Mouse (Mus musculus): ENCODE results near the gene Sox5.

The Sox5 gene

DNA sequence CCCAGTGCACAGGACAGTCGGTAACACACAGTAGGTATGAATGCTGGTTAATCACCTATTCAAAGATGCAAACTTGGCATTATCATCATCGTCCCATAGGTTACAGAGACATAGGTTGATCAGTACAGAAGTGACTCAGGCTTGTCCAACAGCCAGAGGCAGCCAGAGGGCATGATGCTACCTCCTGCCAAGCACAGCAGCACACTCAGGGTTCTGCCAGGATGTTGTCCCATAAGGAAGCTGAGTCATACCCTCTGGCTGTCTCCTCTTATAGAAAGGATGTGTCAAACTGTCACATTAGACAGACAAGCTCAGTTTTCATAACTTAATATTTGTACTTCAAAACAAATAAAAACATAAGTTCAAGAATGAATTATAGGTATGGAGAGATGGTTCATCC lies 923.2 kb downstream of the Sox5 start:
- DNase-seq (ENCODE audit: low spot score in 2 of 2), result no peak

DNA sequence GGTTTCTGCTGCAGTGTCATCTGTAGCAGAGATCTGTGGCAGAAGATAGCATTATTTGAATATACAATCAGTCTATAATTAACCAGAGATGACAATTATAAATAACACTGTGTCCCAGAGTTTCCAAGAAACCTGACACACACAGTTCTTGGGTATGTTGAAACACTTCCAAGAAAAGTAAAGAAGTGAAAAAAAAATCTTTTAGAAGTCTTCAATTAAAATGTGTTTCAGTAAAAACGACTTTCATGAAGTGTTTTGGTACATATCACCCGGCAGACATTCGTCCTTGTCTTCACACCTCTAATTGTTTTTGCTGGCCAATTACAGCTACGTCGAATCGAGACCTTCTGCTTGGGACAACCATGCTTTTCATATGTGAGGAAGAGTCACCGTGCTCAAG lies 924.4 kb downstream of the Sox5 start:
- DNase-seq (ENCODE audit: low spot score in 2 of 2), result no peak

DNA sequence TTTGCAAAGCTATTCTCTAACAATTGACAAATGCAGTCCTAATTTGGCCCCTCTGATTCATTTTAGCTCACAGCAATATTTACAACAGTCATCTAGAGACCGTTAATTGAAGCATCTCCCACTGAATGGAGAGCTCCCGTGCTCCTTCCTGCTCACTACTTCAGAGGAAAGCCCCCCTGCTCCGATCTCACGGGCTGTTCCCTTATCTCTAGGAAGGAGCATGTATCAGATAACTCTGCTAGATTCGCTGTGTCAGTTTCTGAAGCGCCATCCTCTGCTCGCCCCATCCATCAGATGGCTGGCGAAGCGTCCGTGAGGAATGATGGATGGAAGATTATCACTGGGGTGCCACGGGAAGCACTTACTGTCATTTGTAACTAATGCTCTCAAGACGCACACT lies 926.4 kb downstream of the Sox5 start:
- DNase-seq (ENCODE audit: low spot score in 2 of 2), result no peak

DNA sequence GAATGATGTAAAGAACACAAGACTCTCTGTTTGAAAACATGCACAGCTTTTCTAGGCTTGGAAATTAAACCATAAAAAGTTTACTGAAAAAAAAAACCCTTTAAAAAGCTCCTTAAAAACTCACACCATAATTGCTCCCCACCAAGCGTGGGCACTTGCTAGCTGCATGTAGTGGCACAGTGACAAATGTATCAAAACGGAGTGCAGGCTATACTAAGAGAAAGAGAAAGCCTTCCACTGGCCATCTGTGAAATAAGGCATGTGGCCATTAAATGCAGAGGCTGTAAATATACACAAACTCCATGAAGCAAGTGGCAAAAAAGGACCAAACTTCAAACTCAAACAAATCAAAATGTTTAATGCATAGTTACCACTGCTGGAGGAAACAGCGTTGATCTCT lies 927.7 kb downstream of the Sox5 start:
- DNase-seq (ENCODE audit: low spot score in 2 of 2), result peak in 1 of 2 experiments; percentile 31

DNA sequence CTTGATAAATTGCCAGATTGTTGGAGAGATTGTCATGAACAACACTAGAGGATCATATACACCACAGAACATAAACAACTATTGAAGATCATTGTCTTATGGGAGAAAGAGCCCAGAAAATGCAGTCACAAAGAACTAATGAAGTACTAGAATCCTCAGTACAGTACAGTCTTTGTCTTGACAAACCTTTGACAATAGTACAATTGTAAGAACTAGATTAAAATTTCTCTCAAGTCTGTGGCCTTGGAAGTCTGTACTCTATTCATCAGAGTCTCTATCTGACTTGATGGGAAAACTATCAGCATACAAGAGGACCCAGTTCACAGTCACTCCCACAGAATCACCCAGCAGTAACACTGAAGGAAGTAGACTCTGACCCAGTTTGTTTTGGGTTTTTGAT lies 936.0 kb downstream of the Sox5 start:
- DNase-seq (ENCODE audit: low spot score in 2 of 2), result no peak

DNA sequence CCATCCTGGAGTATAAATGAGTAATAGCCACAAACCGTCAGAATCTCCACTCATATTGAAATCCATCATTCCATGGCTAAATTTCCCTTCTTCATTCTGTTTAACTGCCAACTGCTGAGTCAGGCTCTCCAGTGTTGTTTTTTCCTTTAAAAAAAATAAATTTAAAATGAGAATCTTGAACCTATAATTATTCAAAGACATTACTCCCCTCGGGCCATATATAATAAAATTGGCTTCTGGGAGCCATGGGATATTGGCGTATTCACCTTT lies 937.1 kb downstream of the Sox5 start:
- DNase-seq (ENCODE audit: low spot score in 2 of 2), result no peak

DNA sequence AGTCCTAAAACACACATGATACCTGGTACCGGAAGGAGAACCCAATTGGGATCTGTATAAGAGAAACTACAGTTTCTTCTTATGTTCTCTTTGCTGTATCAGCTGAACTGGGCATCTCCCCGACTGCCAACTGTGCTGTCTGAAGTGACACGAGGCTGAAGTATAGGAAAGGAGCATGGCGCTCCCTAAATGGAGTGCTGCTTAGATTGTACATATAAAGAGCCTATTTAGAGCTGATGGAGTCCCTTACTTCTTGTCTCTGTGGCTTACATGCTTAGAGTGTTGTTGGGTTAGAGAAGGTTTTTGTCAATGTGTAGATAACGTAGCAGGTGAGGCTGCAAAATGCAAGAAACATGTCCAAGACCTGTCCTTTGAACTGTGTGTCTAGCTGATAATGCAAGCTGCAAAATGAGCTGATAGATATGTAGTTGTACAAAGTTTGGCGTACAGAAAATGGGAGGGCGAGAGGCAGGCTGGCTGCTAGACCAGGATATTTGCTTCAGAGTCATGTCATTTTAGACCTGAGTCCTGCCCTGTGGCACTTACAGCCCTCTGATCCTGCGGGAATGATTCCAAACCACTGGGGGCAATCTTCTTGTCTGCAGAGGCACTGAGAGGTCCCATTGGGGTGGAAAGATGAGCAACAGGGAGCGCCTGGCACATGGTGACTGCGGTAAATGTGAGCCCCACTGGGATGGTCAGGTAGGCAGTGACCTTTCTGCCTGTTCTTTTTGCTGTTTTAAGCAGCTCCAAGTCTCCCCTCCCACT lies 937.7 kb downstream of the Sox5 start:
- DNase-seq (ENCODE audit: low spot score in 2 of 2), result no peak

DNA sequence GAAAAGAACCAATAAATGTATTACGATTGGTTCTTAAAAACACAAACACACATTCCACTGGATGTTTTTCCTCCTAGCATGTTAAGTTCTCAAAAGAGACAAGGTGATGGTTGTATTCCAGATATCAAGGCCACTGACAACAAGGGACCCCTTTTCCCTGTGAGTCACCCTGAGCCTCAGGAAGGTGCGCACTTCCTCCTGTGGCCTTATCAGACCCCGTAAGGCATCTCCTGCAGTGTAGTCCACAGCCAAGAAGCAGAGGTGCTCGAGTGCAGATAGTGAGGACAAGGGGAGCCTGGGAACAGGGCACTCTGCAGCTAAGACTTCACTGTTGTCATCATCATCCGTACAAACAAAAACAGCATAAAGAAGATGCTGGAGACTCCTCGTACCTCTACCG lies 939.8 kb downstream of the Sox5 start:
- no peak for DNase-seq (ENCODE audit: low spot score in 2 of 2)

DNA sequence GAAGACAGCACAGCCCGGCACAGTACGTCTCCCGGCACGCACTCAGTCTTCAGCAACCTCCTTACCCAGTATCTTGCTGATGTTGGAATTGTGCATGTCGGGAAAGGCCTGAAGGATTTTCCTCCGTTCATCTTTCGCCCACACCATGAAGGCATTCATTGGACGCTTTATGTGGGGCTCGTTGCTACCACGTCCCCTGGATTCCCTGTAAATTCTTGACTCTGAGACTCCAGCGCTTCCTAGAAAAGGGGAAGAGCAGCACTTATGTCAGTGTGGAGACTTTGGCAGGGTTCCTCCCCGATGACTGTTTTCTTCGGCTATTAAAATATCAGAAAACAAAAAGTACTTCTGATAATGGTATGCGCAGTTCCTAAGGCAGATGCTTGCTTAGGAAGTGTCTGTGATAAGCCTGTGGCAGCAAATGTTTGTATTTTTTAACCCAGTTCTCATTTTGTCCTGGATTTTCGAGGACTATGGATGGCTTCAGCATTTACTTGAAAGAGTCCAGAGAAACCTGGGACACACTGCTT lies 940.6 kb downstream of the Sox5 start:
- no peak for DNase-seq (ENCODE audit: low spot score in 2 of 2)

DNA sequence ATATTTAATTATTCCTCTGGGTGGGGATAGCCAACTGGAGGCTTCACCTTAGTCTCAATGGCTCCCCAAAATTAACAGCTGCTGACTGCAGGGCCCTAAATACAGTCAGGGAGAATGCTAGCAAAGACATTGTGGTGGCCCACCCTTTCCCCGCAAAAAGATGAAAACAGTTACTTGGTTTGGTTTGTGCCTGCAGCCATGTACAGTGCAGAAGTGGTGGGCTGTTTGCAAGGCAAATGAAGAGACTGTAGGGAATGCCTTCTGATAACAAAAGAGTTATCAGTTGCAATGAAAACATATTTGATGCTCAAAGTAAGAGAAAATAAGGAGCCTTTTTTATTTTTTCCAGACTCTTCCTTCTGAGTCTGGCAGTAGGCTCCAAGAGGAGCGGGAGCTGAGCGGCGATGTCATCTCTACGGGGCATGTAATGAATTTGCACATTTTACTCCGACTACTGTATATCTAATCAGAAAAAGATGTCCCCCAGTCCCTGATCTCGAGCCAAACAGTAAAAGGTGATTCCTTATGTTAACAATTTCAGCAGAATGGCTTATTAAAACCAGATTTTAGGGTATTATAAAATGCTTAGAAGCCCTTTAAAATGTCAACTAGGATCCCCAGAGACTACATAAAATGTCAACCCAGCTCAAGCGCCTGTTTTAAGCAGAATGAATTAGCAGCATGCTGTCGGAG lies 943.2 kb downstream of the Sox5 start:
- DNase-seq (ENCODE audit: low spot score in 2 of 2), result no peak

DNA sequence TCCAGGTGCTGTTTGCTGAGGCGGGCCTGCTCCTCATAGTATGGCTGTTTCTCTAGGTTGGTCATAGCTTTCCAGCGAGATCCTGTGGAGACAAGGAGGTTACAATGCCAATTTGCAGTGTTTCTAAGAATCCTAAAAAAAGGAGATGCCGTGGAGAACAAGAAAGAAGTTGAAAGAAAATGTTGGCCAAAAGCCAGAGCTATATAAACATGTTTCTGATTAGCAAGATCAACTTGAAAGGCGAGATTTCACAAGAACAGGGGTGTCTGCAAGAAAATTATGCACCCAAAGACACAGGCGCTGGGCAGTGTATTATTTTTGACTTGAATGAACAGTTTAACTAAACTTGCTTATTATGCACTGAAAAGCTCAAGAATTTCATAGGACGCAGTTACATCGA lies 946.4 kb downstream of the Sox5 start:
- DNase-seq (ENCODE audit: low spot score in 2 of 2), result no peak

DNA sequence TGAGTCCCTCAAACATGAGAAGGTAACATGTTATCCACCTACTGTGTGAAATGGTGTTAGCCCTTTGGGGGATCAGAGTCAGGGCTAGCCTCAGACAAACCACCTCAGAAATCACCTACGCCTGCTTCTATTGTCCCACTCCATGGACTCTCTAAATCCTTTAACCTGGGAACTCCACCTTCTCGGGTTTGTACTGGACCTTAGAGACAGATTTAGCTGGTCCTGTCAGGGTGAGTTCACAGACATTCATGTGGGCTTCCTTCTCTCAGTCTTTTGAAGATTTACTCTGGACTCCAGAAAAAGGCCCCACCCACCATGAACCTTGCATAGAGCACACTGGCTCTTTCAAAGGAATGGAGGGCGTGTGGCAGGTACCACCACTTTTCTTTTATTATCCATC lies 947.8 kb downstream of the Sox5 start:
- no peak for DNase-seq (ENCODE audit: low spot score in 2 of 2)

DNA sequence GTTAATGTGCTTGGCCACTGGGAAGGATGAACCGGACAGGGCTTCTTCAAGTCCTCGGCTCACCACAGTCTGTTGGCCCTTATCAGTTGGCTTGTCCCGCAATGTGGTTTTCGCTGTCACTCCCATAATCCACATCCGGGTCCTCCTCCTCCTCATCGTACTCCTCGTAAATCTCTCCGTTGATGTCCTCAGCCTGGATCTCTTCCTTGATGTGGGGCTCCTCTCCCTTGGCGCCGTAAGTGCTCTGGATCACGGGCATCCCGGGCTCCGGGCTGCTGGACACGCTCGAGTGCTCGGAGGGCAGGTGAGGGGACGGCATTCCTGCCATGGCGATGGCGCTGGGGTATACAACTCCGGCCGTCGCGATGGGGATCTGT lies 948.6 kb downstream of the Sox5 start:
- DNase-seq (ENCODE audit: low spot score in 2 of 2), result no peak

DNA sequence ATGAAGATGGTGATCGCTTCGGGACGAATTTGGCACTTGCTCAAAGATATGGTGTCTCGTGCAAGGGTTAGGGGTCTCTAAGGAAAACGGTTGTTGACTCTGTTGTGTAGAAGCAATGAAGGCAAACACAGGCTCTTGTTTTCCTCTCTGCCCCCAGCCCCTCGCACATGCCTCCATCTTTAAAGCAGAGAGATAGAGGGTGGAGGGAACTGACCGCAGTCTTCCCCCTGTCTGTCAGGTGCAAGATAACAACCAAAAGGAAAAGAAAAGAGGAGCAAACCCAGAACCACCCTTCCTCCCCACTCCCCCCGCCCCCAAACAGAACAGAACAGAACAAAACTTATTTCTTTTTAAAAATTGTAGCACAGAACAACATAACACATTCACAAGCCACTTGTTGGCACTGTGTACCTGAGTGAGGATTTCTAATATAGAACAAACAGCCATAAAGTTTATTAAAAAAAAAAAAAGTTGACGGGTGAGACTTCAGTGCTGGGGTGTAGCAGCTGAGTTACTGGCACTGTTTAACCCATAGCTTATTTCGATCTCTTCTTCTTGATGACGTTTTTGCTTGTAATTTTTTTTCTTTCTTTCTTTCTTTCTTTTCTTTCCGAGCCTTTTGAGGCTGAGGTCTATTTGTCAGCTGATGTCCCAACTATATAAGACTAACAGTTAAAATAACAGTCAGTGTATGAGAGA lies 949.1 kb downstream of the Sox5 start:
- DNase-seq (ENCODE audit: low spot score in 2 of 2), result no peak

DNA sequence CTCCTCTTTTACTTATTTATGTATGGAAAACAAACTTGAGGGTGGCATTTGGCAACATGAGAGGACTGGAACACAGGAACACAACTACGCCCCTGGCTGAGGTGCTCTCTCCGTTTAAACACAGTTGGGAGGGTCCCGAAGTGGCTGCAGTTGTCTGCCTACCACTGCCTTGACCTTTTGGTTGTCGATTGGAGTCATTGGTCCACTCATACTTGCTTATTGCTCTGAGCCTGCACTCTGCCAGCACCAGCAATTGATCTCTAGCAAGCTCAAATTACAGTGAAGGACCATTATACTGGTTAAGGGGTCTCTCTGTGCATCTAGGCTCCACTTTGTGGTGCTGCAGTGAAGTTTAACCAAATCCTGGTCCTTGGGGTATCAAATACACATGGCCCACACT lies 950.5 kb downstream of the Sox5 start:
- DNase-seq (ENCODE audit: low spot score in 2 of 2), result no peak

DNA sequence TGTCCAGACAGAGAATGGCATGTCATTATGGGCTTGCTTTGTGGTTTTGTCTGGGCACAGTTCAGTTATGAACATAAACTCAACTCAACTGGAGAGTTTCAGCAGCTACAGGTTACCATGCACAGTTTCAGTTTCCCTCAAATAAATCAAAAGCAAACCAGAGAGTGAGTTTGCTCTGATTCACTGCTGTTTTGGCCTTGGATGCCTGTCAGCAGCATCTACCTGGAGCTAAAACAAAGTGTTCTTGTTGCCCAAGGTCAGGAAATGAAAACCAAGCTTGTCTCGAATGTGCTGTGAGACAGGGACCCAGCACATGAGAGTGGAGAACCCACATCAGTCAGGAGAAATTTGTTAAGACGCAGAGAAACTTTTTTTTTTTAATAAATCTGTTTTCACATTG lies 951.6 kb downstream of the Sox5 start:
- DNase-seq (ENCODE audit: low spot score in 2 of 2), result no peak

DNA sequence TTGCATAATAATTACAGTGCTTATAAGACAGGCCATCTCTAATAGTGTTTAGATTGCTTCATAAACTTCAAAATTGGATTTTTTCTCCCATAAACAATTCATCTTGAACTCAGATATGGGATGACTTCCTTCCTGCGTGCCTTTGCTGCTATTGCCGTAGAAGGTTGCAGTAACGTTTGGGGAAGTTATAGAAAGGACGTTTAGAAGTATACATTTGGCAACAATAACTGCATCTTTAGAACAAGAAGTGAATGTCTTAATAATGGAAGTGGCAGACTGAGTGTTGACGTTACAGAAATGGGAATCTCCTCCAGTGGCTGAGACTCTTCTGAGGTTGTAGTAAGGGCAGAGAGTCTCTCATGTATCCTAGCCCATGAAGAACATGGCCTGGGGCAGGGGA lies 955.0 kb downstream of the Sox5 start:
- DNase-seq (ENCODE audit: low spot score in 2 of 2), result no peak

DNA sequence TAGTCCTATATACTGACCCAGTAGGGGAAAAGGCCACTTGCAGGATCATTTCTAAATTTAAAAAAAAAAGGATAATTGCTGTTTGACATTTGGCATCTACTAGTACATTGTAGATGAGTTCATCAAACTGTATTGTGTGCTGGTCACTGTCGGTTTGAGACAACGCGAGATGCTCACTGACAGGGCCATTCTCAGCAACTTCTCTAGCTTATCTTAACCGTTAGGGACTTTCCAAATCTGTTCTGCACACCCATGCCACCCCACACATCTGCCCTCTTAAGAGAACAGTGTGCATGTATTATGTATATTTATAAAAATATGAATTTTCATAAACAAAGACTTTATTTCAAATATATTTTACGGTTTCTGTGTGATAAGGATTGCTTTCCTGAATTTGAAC lies 955.8 kb downstream of the Sox5 start:
- no peak for DNase-seq (ENCODE audit: low spot score in 2 of 2)

DNA sequence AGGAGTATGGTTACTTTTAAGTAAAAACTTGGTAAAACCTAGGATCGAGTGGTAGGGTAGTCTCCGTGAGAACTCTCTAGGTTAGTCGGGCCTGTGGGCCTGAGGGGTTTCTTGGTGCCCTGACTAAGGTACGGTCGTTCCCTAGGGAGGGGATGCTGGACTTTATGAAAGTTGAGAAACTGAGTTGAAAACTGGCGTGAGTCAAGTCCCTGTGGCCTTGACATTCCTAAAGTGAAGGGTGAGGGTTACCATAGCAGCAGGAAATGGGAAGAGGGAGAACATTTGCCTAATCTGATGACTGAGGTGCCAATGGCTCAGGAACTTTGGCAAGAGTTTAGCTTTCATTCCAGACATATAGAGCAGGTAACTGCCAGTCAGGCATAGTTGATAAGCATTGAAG lies 956.7 kb downstream of the Sox5 start:
- DNase-seq (ENCODE audit: low spot score in 2 of 2), result no peak

DNA sequence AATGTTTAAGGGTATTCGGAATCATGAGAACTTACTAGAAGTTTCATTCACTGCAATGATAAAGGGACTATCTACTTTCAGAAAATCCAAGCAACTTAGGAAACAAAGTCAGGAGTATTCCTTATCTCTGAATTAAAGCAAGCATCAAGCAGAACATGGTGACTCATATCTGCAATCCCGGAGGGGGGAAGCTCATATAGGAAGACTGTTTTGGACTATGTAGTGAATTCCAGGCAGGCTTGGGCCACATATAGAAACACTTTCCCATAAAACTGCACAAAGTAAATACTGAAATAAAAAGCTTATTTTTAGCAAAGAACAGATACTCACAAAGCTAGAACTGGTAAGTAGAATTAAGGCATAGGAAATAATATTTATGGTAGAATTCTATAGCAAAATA lies 993.3 kb downstream of the Sox5 start:
- no peak for DNase-seq (ENCODE audit: low spot score in 2 of 2)

DNA sequence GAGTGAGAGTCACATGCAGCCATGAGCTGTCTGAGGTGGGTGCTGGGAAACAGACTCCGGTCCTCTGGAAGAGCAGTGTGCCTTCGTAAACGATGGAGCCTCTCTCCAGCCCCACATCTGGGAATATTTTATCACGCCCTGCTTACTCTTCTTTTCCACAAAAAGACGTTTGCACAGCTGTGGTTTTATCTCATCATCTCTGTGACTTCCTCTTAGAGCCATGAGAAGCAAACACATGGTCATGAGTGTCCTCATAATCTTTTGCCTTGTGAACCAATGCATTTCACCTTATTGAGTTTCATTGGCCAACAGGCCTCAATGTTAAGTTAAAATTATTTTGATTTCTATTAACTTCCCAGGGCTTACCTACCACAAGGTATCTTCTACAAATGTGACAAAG lies 994.4 kb downstream of the Sox5 start:
- no peak for DNase-seq (ENCODE audit: low spot score in 2 of 2)

DNA sequence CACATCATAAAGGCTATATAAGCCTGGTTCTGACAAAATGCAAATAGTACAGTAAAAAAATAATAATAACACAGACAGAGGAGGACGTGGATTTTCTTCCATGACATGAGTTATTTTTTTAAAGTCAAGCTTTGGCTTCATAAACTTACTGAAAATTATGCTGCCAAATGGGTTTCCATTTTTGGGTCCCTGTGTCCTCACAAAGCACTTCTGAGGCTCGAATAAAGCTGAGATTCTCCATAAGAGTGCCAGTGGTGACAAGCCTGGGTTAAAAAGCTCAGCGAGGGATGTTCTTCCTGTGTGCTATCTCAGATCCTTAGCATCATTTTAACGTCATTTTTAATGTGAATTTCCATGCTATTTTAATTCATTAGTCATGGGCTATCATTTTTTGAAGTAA lies 996.1 kb downstream of the Sox5 start:
- DNase-seq (ENCODE audit: low spot score in 2 of 2), result no peak

Measured in frontal cortex, postnatal 10 days (tissue).